Mouse (Mus musculus): ENCODE results near the gene Rap1a. TPM values are rescaled to one million over a fixed set of nuclear protein-coding genes. Genes with fewer than 3 reads are reported as not detected.

Rap1a gene
- polyA plus RNA-seq, 1 experiment from 2014 or later = 119 TPM

GRCm38 (mm10) chr3:105680346-105680745, 120.8 kb downstream of the Rap1a start:
- Histone ChIP-seq H3K27me3 (replicated peaks; ENCODE audit: control insufficient read depth, insufficient read depth, low read length) (no peaks in the 10 kb centered on the region), H3K4me1 (replicated peaks; ENCODE audit: control insufficient read depth, insufficient read depth, low read length) (no peaks in the 10 kb centered on the region), H3K9me3 (ENCODE audit: control insufficient read depth) (no peaks in the 10 kb centered on the region), H3K4me3 (ENCODE audit: low read depth, low read length) (no peak overlapping the region), H3K9ac (ENCODE audit: low read depth, low read length) (no peak overlapping the region), H3K36me3 (ENCODE audit: control insufficient read depth, insufficient read depth) (peaks cover 37% of the 10 kb centered on the region), H3K4me2 (replicated peaks; ENCODE audit: low read depth) (no peak overlapping the region), H3K27ac (ENCODE audit: low read depth, low read length) (no peak overlapping the region)
- no peak for ATAC-seq
- 90% methylated on average over 7 of the region's 7 CpGs for WGBS
- TF ChIP-seq CTCF (IDR thresholded peaks at IDR 0.05; ENCODE audit: low read depth) = no peak

Other genes with a start within 250 kb of the Rap1a start
- gene Ddx20, start 113.8 kb downstream of the Rap1a start, polyA plus RNA-seq (2015; fragmentation: Nextera tagmentation; extraction: Ambion mirVana) = 11.4 and 12.8 TPM in 2 replicates
- gene Inka2, start 96.7 kb downstream of the Rap1a start, polyA plus RNA-seq (2015; fragmentation: Nextera tagmentation; extraction: Ambion mirVana) = 1.5 and 2.3 TPM in 2 replicates
- gene Adora3, start 69.5 kb upstream of the Rap1a start, polyA plus RNA-seq (2015; fragmentation: Nextera tagmentation; extraction: Ambion mirVana) = 0.43 TPM in 2 replicates
- gene Tmigd3, start 69.6 kb upstream of the Rap1a start, polyA plus RNA-seq (2015; fragmentation: Nextera tagmentation; extraction: Ambion mirVana) = 0.44 and 0.48 TPM in 2 replicates
- gene I830077J02Rik, start 131.3 kb upstream of the Rap1a start, polyA plus RNA-seq (2015; fragmentation: Nextera tagmentation; extraction: Ambion mirVana) = 0.89 and 1.7 TPM in 2 replicates
- gene Wdr77, start 158.0 kb upstream of the Rap1a start, polyA plus RNA-seq (2015; fragmentation: Nextera tagmentation; extraction: Ambion mirVana) = 33.1 and 33.4 TPM in 2 replicates
- 556 and 605 TPM in 2 replicates for gene Atp5f1, start 158.8 kb upstream of the Rap1a start, polyA plus RNA-seq (2015; fragmentation: Nextera tagmentation; extraction: Ambion mirVana)
- 0.20 and 0.31 TPM in 2 replicates for gene Ovgp1, start 172.4 kb upstream of the Rap1a start, polyA plus RNA-seq (2015; fragmentation: Nextera tagmentation; extraction: Ambion mirVana)
- not detected in 2 replicates for gene Pifo, start 213.3 kb upstream of the Rap1a start, polyA plus RNA-seq (2015; fragmentation: Nextera tagmentation; extraction: Ambion mirVana)
- gene Chil5, start 231.5 kb upstream of the Rap1a start, polyA plus RNA-seq (2015; fragmentation: Nextera tagmentation; extraction: Ambion mirVana) = 0.16 TPM in 1 of 2 replicates, not detected in the other